Mouse (Mus musculus) hindbrain, embryonic 16.5 days (tissue): ENCODE data around the gene Otogl. TPM values are rescaled to one million over a fixed set of nuclear protein-coding genes. Genes with fewer than 3 reads are reported as not detected.

Experiments used
- ATAC-seq: fragments of 200-750 bp; cut with Nextera tagmentation; 2 replicates; pipeline ENCODE4 v1.8.0; 2017; ENCODE audit warnings: moderate TSS enrichment, moderate library complexity
- H3K27ac ChIP-seq: fragments of 300-500 bp; sonication (generic); 2 replicates; pipeline ENCODE4 v1.5.1; 2014; ENCODE audit warnings: low read depth, mild to moderate bottlenecking, control low read depth, low read length, moderate library complexity
- H3K27me3 ChIP-seq: fragments of 300-500 bp; sonication (generic); replicated peaks from 2 replicates; pipeline ENCODE4 v1.6.1; 2014; ENCODE audit warnings: low read length; ENCODE audit not compliant: control insufficient read depth, insufficient read depth
- H3K36me3 ChIP-seq: fragments of 300-500 bp; sonication (generic); 2 replicates; pipeline ENCODE4 v1.6.1; 2014; ENCODE audit warnings: mild to moderate bottlenecking, low read length, moderate library complexity, mixed read lengths; ENCODE audit not compliant: control insufficient read depth, insufficient read depth
- H3K4me1 ChIP-seq: fragments of 300-500 bp; sonication (generic); 2 replicates; pipeline ENCODE4 v1.6.1; 2014; ENCODE audit warnings: low read depth, low read length; ENCODE audit not compliant: control insufficient read depth, insufficient read depth
- H3K4me2 ChIP-seq: fragments of 300-500 bp; sonication (generic); 2 replicates; pipeline ENCODE4 v1.6.1; 2014; ENCODE audit warnings: mild to moderate bottlenecking, low read length, control low read depth, moderate library complexity
- H3K4me3 ChIP-seq: fragments of 300-500 bp; sonication (generic); 2 replicates; pipeline ENCODE4 v1.5.1; 2014; ENCODE audit warnings: mild to moderate bottlenecking, low read length, control low read depth, moderate library complexity
- H3K9ac ChIP-seq: fragments of 300-500 bp; sonication (generic); 2 replicates; pipeline ENCODE4 v1.6.1; 2014; ENCODE audit warnings: low read depth, mild to moderate bottlenecking, control low read depth, low read length, moderate library complexity
- H3K9me3 ChIP-seq: fragments of 300-500 bp; sonication (generic); 2 replicates; pipeline ENCODE4 v1.6.1; 2014; ENCODE audit warnings: mild to moderate bottlenecking, low read length, moderate library complexity; ENCODE audit not compliant: control insufficient read depth
- WGBS: fragments of 180-500 bp; shearing (Covaris S2); extraction: QIAGEN DNeasy Blood & Tissue Kit; methylation state at CpG from one replicate; pipeline ENCODE4 v1.1.7; 2014; 5-methylcytosine and 5-hydroxymethylcytosine counted together
- polyA plus RNA-seq: library from polyadenylated mRNA; unstranded; fragments of >200 nt; fragmentation: Nextera tagmentation; extraction: Ambion mirVana; gene quantifications from 2 replicates; pipeline ENCODE4 v1.2.1, GENCODE M21; 2015

Otogl gene
- polyA plus RNA-seq, 1 experiment from 2014 or later: 0.04 TPM

DNA sequence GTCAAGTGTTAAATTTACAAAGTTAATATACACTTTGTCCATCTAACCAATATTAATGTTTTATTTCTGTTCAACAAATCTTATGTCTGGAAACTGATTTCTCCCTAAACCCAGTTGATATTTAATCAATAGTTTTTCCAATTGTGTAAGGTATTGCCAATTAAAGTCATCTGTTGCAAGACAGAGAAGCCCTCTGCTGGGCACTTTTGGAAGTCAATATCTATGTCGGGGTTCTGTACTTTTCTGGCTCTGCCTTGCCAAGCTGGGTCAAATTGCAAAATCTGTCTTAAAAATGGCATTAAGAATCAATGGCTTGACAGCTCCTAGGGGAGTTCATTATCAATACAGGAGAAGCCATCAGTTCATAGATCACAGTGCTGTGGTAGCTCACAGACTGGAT lies 10.8 kb upstream of the Otogl start:
- ATAC-seq: no peak
- Histone ChIP-seq H3K27me3 (no peaks in the 10 kb centered on the region), H3K27ac (no peak overlapping the region), H3K4me1 (no peaks in the 10 kb centered on the region), H3K4me3 (no peak overlapping the region), H3K9me3 (0 out of 2 replicates have a peak, but pooled peaks cover 2% of the 10 kb centered on the region), H3K36me3 (no peaks in the 10 kb centered on the region), H3K9ac (no peak overlapping the region), H3K4me2 (no peak overlapping the region)
- 22% methylated on average over 1 of the region's 1 CpGs for WGBS

DNA sequence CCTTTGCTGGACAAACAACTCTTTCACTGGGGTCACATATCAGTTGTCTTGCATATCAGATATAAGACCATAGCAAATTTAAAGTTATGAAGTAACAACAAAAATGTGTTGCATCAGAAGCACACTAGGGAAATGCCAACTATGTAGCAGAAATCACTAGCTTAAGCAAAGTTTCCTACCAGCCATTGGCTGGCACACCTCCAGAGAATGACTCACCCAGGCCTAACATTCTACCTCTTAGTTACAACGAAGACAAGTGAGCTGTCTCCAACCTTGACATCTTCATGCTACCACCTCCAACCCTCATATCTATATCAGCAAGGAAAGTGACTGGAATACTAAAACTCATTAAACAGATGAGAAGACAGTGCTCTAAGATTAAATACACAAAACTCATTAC lies 9.6 kb upstream of the Otogl start:
- Histone ChIP-seq H3K4me2 (no peak overlapping the region), H3K9me3 (0 out of 2 replicates have a peak, but pooled peaks cover 2% of the 10 kb centered on the region), H3K9ac (no peak overlapping the region), H3K4me1 (no peaks in the 10 kb centered on the region), H3K36me3 (no peaks in the 10 kb centered on the region), H3K27me3 (no peaks in the 10 kb centered on the region), H3K27ac (no peak overlapping the region), H3K4me3 (no peak overlapping the region)
- 61% methylated on average over 1 of the region's 1 CpGs for WGBS
- ATAC-seq: no peak

- no peak overlapping the region for H3K4me2 ChIP-seq
- no peaks in the 10 kb centered on the region for H3K36me3 ChIP-seq
- 94% methylated on average over 1 of the region's 1 CpGs for WGBS
Measured at GRCm38 (mm10) chr10:107921134-107921533, 9.2 kb upstream of the Otogl start.

DNA sequence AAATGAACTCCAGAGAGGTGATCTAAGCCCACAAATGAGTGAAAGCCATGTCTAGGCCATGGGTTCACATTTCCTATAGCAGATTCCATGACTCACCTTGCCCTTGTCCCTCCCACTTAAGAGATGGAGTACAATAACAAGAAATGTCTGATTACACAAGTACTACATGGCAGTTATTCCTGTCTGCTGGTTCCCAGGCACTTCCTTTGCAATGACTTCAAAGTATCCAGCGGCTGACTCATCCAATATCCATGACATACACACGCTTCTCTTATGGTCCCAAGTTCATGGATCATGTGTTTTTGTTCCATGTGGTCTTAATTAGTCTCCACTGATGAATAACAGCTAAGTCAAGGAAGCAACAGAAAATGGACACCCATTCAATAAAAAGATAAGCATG lies 1.1 kb upstream of the Otogl start:
- Histone ChIP-seq H3K4me2 (no peak overlapping the region), H3K4me1 (no peaks in the 10 kb centered on the region), H3K9ac (no peak overlapping the region), H3K9me3 (peaks cover 3% of the 10 kb centered on the region), H3K27me3 (no peaks in the 10 kb centered on the region), H3K27ac (no peak overlapping the region), H3K4me3 (no peak overlapping the region), H3K36me3 (no peaks in the 10 kb centered on the region)
- WGBS: 86% methylated on average over 2 of the region's 2 CpGs
- no peak for ATAC-seq

More at GRCm38 (mm10) chr10:107921134-107921533, 9.2 kb upstream of the Otogl start:
- no peak for ATAC-seq
- 0 out of 2 replicates have a peak, but pooled peaks cover 2% of the 10 kb centered on the region for H3K9me3 ChIP-seq
- no peak overlapping the region for H3K9ac ChIP-seq
- H3K27ac ChIP-seq: no peak overlapping the region
- H3K4me1 ChIP-seq: no peaks in the 10 kb centered on the region
- H3K4me3 ChIP-seq: no peak overlapping the region
- H3K27me3 ChIP-seq: no peaks in the 10 kb centered on the region

GRCm38 (mm10) chr10:107906453-107906852 lies 5.5 kb downstream of the Otogl start:
- H3K4me2 ChIP-seq: no peak overlapping the region
- H3K9me3 ChIP-seq: peaks cover 4% of the 10 kb centered on the region
- ATAC-seq: no peak
- H3K36me3 ChIP-seq: no peaks in the 10 kb centered on the region
- no peak overlapping the region for H3K9ac ChIP-seq
- no peak overlapping the region for H3K27ac ChIP-seq
- 67% methylated on average over 10 of the region's 10 CpGs for WGBS
- H3K4me1 ChIP-seq: no peaks in the 10 kb centered on the region
- H3K4me3 ChIP-seq: no peak overlapping the region
- H3K27me3 ChIP-seq: no peaks in the 10 kb centered on the region

- Histone ChIP-seq H3K27me3 (no peaks in the 10 kb centered on the region), H3K9me3 (peaks cover 4% of the 10 kb centered on the region), H3K4me2 (no peak overlapping the region), H3K9ac (no peak overlapping the region), H3K36me3 (no peaks in the 10 kb centered on the region), H3K4me1 (no peaks in the 10 kb centered on the region), H3K27ac (no peak overlapping the region), H3K4me3 (no peak overlapping the region)
- WGBS: 84% methylated on average over 7 of the region's 7 CpGs
- ATAC-seq: no peak
Measured at GRCm38 (mm10) chr10:107905274-107906034, 6.5 kb downstream of the Otogl start.

DNA sequence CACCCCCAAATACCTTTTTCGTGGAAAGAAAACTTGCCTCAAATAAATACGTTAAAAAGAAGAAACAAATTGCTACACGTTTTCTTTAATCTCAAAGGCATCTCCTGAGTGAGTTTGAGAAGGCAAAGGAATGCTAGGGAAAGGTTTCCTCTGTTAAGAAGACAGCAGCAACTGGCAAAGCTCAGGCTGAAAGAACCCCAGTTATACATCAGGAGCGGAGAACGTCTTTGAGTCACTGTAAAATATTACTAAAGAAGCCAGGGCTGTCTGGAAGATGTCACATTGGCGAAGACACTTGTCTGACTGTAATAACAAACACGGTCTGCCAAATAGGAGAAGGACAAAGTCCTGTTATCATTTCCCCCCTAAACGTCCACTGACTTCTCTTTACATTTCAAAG lies 10.0 kb downstream of the Otogl start:
- Histone ChIP-seq H3K27me3 (no peaks in the 10 kb centered on the region), H3K4me1 (no peaks in the 10 kb centered on the region), H3K36me3 (no peaks in the 10 kb centered on the region), H3K9me3 (no peaks in the 10 kb centered on the region), H3K4me3 (no peak overlapping the region), H3K4me2 (no peak overlapping the region), H3K27ac (no peak overlapping the region), H3K9ac (no peak overlapping the region)
- ATAC-seq: no peak
- 88% methylated on average over 8 of the region's 8 CpGs for WGBS

- H3K4me1 ChIP-seq: no peaks in the 10 kb centered on the region
- no peak overlapping the region for H3K4me2 ChIP-seq
- whole genome bisulfite sequencing: 75% methylated on average over 13 of the region's 13 CpGs
- H3K27ac ChIP-seq: no peak overlapping the region
- H3K4me3 ChIP-seq: no peak overlapping the region
- no peaks in the 10 kb centered on the region for H3K9me3 ChIP-seq
- H3K9ac ChIP-seq: no peak overlapping the region
- ATAC-seq: no peak
- H3K36me3 ChIP-seq: no peaks in the 10 kb centered on the region
- no peaks in the 10 kb centered on the region for H3K27me3 ChIP-seq
Measured at GRCm38 (mm10) chr10:107901204-107901879, 10.6 kb downstream of the Otogl start.

DNA sequence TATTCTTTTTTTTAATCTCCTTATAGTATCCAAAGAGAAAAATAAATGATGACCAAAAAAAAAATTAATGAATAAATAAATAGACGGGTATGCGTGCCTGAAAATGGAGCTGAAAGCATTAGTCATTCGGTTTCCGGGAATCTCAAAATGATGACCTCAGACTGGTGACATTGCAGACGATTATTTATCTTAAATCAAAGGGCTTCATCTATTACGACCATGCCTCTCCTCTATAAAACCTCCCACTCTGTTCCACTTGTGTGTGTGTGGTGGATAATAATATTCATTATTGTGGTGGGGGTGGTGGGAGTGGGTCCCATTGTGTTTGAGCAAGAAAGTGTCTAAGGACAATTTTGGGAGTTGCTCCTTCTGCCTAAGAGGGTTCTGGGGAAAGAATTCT lies 12.0 kb downstream of the Otogl start:
- no peak overlapping the region for H3K4me3 ChIP-seq
- H3K36me3 ChIP-seq: no peaks in the 10 kb centered on the region
- no peak for ATAC-seq
- no peaks in the 10 kb centered on the region for H3K4me1 ChIP-seq
- H3K4me2 ChIP-seq: no peak overlapping the region
- no peak overlapping the region for H3K27ac ChIP-seq
- no peaks in the 10 kb centered on the region for H3K9me3 ChIP-seq
- no peaks in the 10 kb centered on the region for H3K27me3 ChIP-seq
- 86% methylated on average over 6 of the region's 6 CpGs for WGBS
- no peak overlapping the region for H3K9ac ChIP-seq
